Mouse (Mus musculus) cerebellum, adult (tissue): ENCODE measurements at regions not wholly inside any gene's neighbourhood (a gene's known extent, or its start where the extent isn't known, plus 50 kb on each side); places are given as distances from the start of the nearest gene placed in this dataset.

Source experiments
- ATAC-seq: cut with Nextera tagmentation; 2 replicates; pipeline ENCODE4 v1.9.2; 2017; ENCODE audit warnings: mild to moderate bottlenecking, moderate library complexity, mixed read lengths; ENCODE audit not compliant: insufficient number of reproducible peaks, low FRiP score, low TSS enrichment

GRCm38 (mm10) chr3:52648836-52649500 is 368.1 kb downstream of the Cog6 start:
- no peak for ATAC-seq

GRCm38 (mm10) chr3:52647900-52648299 is 369.1 kb downstream of the Cog6 start:
- no peak for ATAC-seq

GRCm38 (mm10) chr3:52647161-52647692 is 369.8 kb downstream of the Cog6 start:
- ATAC-seq = no peak

DNA sequence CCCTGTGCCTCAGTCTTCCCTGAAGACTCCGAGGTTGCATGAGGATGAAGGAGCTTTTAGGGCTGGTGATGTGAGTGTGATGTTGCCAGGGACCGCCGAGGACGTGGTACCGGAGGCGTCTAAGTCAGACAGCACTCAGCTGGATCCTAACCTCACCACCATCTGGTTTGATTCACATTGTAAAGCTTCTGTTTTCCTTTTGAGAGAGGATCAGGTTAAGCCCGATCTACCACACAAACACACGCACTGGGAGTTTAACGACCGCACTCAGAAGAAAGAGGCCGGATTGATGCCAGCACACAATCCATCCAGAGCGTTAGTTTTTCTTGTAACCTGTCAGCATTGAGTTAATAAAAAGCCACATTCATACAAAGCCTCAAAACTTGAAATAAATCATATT is 371.9 kb downstream of the Cog6 start:
- no peak for ATAC-seq

DNA sequence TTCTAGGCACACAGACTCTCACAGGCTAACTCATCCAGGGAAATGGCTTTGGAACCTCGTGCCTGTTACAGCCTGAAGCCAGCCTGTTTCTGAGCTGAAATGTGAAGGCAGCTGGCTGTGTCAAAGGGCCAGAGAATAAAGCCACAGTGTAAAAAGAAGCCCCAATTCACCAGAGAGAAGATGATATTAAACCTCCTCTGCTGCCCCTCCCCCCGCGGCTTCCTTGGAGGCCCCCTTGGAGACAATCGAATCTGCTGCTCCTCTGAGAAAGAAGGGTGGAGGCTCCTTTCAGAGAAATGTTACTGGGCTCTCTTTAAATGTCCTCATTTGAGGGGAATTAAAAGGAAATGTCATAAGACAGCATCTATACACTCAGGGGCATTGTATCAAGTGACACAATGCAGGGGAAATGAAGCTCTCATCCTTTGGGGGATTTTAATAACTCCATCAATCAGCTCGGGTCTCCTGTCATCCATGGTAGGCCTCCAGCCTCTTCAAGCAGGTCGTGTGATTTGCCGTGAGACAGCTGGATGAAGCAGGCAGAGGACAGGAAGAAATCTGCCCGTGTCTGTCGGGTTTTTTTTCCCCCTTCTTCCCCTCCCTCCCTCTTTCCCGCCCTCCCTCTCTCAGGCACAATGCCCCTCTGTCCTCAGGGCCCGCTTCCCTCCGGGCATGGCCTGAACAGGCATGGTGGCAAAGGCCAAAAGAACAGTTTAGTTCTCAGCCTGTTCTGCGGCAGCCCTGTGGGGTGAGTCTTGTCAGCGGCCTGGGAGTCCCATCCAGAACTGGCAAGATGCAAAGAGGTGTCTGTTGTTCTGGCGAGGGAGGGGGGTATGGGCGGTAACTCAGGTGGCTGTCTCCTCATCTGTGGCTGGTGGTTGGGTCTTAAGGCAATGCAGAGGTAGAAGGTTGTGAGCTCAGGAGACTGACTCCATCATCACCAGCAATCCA is 372.6 kb downstream of the Cog6 start:
- ATAC-seq = no peak

GRCm38 (mm10) chr3:52643796-52644177 is 373.2 kb downstream of the Cog6 start:
- ATAC-seq = no peak

DNA sequence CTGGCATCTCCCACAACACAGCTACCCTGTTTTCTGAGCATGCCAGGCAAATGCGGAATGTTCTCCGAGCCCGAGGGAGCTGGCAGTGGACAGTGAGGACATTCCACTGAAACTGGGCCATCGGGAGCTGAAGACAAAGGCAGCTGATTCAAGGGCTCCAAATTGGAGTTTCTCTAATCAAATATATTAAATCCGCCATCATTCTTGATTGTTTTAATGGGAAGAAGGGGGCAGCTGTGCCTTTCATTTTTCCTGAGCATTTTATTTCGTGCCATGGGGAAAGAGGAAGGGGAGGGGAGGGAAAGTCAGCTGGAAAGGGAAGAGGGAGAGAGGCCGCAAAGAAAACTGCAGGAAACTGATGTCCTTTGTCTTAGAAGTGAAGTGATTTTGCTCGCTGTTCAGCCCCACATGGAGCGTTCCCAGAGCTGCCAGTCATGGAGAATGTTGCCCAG is 373.9 kb downstream of the Cog6 start:
- ATAC-seq = no peak

DNA sequence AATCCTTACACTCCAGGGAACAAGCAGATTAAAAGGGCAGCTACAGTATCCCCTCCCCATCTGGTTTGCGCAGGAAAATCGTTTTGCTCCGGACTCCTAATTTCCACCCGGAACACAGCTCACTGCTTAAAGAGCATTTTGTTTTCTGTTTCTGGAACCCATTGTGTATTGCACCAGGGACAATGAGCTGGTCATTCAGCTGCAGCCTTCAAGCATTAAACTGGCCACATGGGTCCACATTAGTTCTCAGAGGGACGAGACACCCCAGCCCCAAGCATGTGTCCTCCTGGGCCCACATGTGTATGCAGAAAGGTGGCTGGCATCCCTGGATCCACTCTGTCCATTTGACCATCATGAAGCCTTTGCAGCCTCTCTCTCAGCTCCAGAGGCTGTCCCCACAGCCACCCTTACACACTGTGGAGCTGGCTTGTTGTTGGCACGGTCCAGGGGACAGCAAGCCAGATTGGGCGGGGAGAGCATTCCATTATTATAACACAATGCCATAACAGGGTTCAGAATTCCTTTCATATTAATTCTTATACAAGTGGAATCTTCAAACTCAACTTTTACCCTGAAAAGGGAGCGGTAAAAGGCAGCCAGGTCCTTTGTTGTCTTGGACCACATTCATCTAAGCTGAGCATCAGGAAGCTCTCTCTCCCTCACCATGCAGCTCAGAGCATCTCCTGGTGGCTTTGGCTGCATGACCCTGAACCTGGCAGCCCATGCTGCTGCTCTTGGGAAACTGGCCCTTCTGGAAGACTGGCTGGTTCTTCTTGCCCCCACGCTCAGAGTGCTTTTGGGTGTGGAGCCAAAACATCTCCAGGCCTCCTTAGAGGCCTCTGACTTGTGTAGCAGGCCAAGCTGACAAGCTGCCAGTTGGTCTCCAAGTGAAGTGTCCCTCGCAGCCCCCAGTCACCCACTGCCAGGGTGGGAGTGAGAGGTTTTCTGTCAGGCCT is 373.4 kb downstream of the Foxo1 start:
- peak; percentile 57; the same call in 1 of the 2 replicates for ATAC-seq

GRCm38 (mm10) chr3:52640250-52641147 is 372.4 kb downstream of the Foxo1 start:
- no peak for ATAC-seq

GRCm38 (mm10) chr3:52638816-52639215 is 370.7 kb downstream of the Foxo1 start:
- ATAC-seq = no peak

DNA sequence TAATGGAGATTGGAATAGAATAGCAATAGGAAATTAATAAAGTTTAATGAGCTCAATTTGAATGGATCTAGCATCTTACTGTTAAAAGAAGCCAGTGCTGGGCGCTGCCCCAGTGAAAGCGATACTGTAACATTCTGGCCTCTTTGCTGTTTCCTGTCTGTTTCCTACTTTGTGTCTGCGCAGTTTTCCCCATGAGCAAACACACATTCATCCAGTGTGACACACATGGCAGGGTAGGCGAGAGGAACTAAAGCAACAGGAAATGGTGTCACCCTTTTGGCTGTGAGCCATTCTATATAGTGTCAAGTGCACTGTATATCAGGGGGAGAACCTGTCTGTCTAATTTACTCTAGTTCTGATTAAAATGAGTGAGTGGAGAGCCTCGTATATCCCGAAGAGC is 366.2 kb downstream of the Foxo1 start:
- no peak for ATAC-seq

GRCm38 (mm10) chr3:52633491-52634100 is 365.5 kb downstream of the Foxo1 start:
- no peak for ATAC-seq

GRCm38 (mm10) chr3:52632635-52633034 is 364.5 kb downstream of the Foxo1 start:
- no peak for ATAC-seq

- ATAC-seq = no peak
Measured at GRCm38 (mm10) chr3:52630209-52630608, 362.1 kb downstream of the Foxo1 start.

DNA sequence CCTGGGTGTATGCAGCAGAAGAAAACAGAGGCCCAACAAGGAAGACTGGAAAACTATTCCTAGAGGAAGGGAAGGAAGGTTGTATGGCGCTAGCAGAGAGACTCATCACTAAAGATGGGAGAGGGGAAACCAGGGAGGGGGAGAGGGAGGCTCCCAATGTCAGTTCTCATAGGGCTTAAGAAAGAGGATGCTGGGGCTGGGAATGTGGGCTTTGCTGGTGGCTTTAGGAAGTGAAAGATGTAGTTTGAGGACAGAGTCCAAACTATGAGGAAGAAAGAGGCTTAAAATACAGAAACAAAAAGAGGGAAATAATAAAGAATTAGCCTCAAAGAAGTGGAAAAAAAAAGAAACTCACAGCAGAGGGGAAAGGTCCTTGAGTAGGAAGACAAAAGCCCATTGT is 357.0 kb downstream of the Foxo1 start:
- ATAC-seq = no peak

DNA sequence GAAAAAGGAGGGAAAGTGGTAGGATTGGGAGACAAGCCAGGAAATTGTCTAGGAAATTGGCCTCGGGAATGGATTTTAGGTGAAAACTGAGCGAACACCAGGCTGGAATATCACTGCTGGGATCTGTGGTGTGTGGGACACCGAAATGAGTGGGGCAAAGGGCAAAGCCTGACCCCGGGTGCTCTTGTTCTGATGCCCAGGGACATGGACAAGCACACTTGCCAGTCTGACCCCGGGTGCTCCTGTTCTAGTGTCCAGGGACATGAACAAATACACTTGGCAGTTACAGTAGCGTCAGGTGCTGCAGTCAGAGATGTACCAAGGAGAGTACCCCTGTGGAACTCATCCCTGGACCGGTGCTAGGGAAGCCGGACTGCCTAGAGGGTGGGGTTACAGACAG is 354.4 kb downstream of the Foxo1 start:
- no peak for ATAC-seq

DNA sequence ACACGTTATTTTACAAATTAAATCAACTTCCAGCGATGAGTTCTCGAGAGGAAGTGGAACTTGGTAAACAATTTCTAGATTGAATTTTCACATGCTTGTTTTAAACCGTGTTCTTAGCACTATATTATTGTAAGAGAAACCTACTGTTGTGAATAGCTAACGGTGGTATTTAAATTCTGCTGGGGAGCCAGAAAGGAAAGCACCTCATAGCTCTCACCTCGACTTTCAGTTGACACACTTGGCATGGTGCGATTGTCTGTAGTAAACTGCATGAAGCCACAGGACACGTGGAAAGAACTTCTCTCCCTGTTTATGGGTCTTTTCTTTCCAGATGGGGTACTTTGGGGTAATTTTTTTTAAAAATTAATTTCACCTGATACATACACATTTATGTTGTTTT is 353.8 kb downstream of the Foxo1 start:
- no peak for ATAC-seq

DNA sequence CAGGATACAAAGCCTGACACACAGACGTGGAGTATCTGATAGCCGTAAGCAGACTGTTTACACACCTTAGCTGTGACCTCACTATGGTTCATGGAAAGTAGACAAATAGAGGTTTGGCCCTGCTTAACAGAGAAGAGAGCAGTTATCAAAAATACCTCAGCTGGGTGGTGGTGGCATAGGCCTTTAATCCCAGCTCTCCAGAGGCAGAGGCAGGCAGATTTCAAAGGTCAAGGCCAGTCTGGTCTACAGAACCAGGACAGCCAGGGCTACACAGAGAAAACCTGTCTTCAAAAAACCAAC is 350.7 kb downstream of the Foxo1 start:
- ATAC-seq = no peak
